In the genomic region with DNA sequence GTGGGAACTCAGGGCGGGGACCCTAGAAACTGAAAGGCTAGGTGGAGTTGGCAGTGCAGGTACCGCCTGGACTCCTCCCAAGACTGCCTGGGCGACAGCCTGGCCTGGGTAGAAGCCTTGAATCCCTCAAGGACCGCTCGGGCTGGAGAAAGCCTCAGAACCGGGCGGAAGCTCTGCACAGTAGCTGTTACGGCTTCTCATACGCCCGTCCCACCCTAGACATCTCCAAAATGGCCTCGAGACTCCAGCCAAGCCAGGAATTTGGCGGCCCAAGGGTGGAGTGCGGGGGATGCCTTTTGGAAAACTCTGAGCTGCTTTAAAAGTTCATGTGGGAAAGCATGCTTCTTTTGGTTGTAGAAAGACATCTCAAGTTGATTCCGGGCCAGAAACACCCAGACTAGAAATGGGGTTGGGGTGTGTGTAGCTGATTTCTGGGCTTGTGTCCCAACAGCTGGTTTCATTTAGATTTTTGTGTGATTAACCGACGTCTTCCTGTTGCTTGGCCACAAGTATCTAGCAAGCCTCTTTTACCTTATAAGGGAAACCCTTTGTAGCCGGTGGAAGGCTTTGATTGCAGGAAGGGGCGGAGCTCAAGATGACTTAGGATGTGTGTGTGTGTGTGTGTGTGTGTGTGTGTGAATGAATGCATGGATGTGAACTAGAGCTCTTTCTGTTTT, we compare ENCODE assay signal across 7 mouse cellular contexts. TPM values are rescaled to one million over a fixed set of nuclear protein-coding genes. Genes with fewer than 3 reads are reported as not detected.
DNase-seq lines count a peak whose midpoint lies in the region; ATAC-seq and TF ChIP-seq lines count a peak whose summit lies in the region.

No protein-coding gene starts in this region.

- H3K27me3 ChIP-seq in forebrain, postnatal 0 days (ENCODE audit: insufficient read depth, low read length) = no peaks in the 10 kb centered on the region
- no peaks in the 10 kb centered on the region for H3K27me3 ChIP-seq in hindbrain, embryonic 12.5 days
- H3K27me3 ChIP-seq in limb, embryonic 11.5 days (ENCODE audit: control insufficient read depth, insufficient read depth, low read length) = no peaks in the 10 kb centered on the region
- H3K27me3 ChIP-seq in midbrain, embryonic 12.5 days = no peaks in the 10 kb centered on the region
- no peaks in the 10 kb centered on the region for H3K27me3 ChIP-seq in spleen, adult 2 months (ENCODE audit: control insufficient read depth, insufficient read depth, low read length)

- peaks cover 27% of the 10 kb centered on the region for H3K36me3 ChIP-seq in forebrain, postnatal 0 days (ENCODE audit: insufficient read depth)
- peaks cover 32% of the 10 kb centered on the region for H3K36me3 ChIP-seq in hindbrain, embryonic 12.5 days
- peaks cover 16% of the 10 kb centered on the region for H3K36me3 ChIP-seq in limb, embryonic 11.5 days (ENCODE audit: control insufficient read depth, insufficient read depth, low read length)
- H3K36me3 ChIP-seq in midbrain, embryonic 12.5 days = peaks cover 35% of the 10 kb centered on the region
- H3K36me3 ChIP-seq in spleen, adult 2 months (ENCODE audit: control insufficient read depth, insufficient read depth, low read length) = peaks cover 20% of the 10 kb centered on the region

- TF ChIP-seq CTCF in bone marrow macrophage, adult 2 months (IDR thresholded peaks at IDR 0.05; ENCODE audit: low read depth, low read length) = no peak
- no peak for TF ChIP-seq CTCF in forebrain, postnatal 0 days (IDR thresholded peaks at IDR 0.05; ENCODE audit: low read depth)
- TF ChIP-seq CTCF in spleen, adult 2 months (IDR thresholded peaks at IDR 0.05; ENCODE audit: extremely low read depth, insufficient read depth, insufficient read length, insufficient replicate concordance) = no peak

- H3K9ac ChIP-seq in forebrain, postnatal 0 days = peak overlapping the region; percentile 94
- H3K9ac ChIP-seq in hindbrain, embryonic 12.5 days = peak overlapping the region; percentile 92
- peak overlapping the region; percentile 98 for H3K9ac ChIP-seq in limb, embryonic 11.5 days (ENCODE audit: low read length)
- H3K9ac ChIP-seq in midbrain, embryonic 12.5 days (replicated peaks) = peak overlapping the region; percentile 89

- peak overlapping the region; percentile 70 for H3K4me2 ChIP-seq in forebrain, postnatal 0 days (ENCODE audit: low read depth)
- H3K4me2 ChIP-seq in hindbrain, embryonic 12.5 days (replicated peaks) = peak overlapping the region; percentile 69
- H3K4me2 ChIP-seq in limb, embryonic 11.5 days (ENCODE audit: low read depth, severe bottlenecking) = peak overlapping the region; percentile 78
- peak overlapping the region; percentile 84 for H3K4me2 ChIP-seq in midbrain, embryonic 12.5 days (replicated peaks)

- no peak for TF ChIP-seq POLR2A in bone marrow macrophage, adult 2 months (IDR thresholded peaks at IDR 0.05; ENCODE audit: borderline replicate concordance, low read depth, low read length)
- peak; percentile 65 for TF ChIP-seq POLR2A in spleen, adult 2 months (IDR thresholded peaks at IDR 0.05; ENCODE audit: low read depth, low read length)

- peak; percentile 61 for ATAC-seq in forebrain, postnatal 0 days
- no peak for ATAC-seq in hindbrain, embryonic 12.5 days (ENCODE audit: low FRiP score)
- ATAC-seq in limb, embryonic 11.5 days (ENCODE audit: insufficient number of reproducible peaks, low FRiP score, low TSS enrichment, low read depth) = peak; percentile 40
- ATAC-seq in midbrain, embryonic 12.5 days (ENCODE audit: low FRiP score, low read depth) = peak; percentile 16; the same call in 1 of the 2 replicates

- H3K4me3 ChIP-seq in bone marrow macrophage, adult 2 months (ENCODE audit: insufficient read depth, low read length) = peak overlapping the region; percentile 69
- H3K4me3 ChIP-seq in forebrain, postnatal 0 days (ENCODE audit: low read depth, low read length) = peak overlapping the region; percentile 73
- peak overlapping the region; percentile 80 for H3K4me3 ChIP-seq in hindbrain, embryonic 12.5 days
- H3K4me3 ChIP-seq in limb, embryonic 11.5 days (ENCODE audit: low read depth, low read length) = peak overlapping the region; percentile 77
- H3K4me3 ChIP-seq in midbrain, embryonic 12.5 days = peak overlapping the region; percentile 78
- peak overlapping the region; percentile 97 for H3K4me3 ChIP-seq in spleen, adult 2 months (ENCODE audit: extremely low read depth, insufficient read depth, insufficient read length)

- peak overlapping the region; percentile 87 for H3K27ac ChIP-seq in bone marrow macrophage, adult 2 months (ENCODE audit: insufficient read depth, low read depth, low read length)
- H3K27ac ChIP-seq in forebrain, postnatal 0 days (ENCODE audit: low read depth, low read length) = peak overlapping the region; percentile 79
- H3K27ac ChIP-seq in hindbrain, embryonic 12.5 days = peak overlapping the region; percentile 93
- H3K27ac ChIP-seq in limb, embryonic 11.5 days (replicated peaks; ENCODE audit: low read depth, low read length) = peak overlapping the region; percentile 98
- peak overlapping the region; percentile 92 for H3K27ac ChIP-seq in midbrain, embryonic 12.5 days (replicated peaks)
- H3K27ac ChIP-seq in spleen, adult 2 months (ENCODE audit: insufficient read depth, low read length) = peak overlapping the region; percentile 99

- WGBS in forebrain, postnatal 0 days = under 1% methylated on average over 18 of the region's 18 CpGs
- WGBS in hindbrain, embryonic 12.5 days = 2% methylated on average over 18 of the region's 18 CpGs
- WGBS in limb, embryonic 11.5 days = 1% methylated on average over 18 of the region's 18 CpGs
- 1% methylated on average over 18 of the region's 18 CpGs for WGBS in midbrain, embryonic 12.5 days
- under 1% methylated on average over 18 of the region's 18 CpGs for WGBS in spleen, adult 2 months

- H3K9me3 ChIP-seq in forebrain, postnatal 0 days (ENCODE audit: low read length) = no peaks in the 10 kb centered on the region
- no peaks in the 10 kb centered on the region for H3K9me3 ChIP-seq in hindbrain, embryonic 12.5 days (replicated peaks)
- no peaks in the 10 kb centered on the region for H3K9me3 ChIP-seq in limb, embryonic 11.5 days (ENCODE audit: control insufficient read depth, low read length)
- H3K9me3 ChIP-seq in midbrain, embryonic 12.5 days = no peaks in the 10 kb centered on the region

- peaks cover 35% of the 10 kb centered on the region for H3K4me1 ChIP-seq in bone marrow macrophage, adult 2 months (ENCODE audit: control insufficient read depth, insufficient read depth, low read length)
- 0 out of 2 replicates have a peak, but pooled peaks cover 5% of the 10 kb centered on the region for H3K4me1 ChIP-seq in forebrain, postnatal 0 days (ENCODE audit: insufficient read depth)
- peaks cover 12% of the 10 kb centered on the region for H3K4me1 ChIP-seq in hindbrain, embryonic 12.5 days
- H3K4me1 ChIP-seq in limb, embryonic 11.5 days (ENCODE audit: control insufficient read depth, insufficient read depth, low read length) = peaks cover under 1% of the 10 kb centered on the region; the same call in 1 of the 2 replicates
- peaks cover 18% of the 10 kb centered on the region for H3K4me1 ChIP-seq in midbrain, embryonic 12.5 days
- peaks cover 20% of the 10 kb centered on the region; the same call in 1 of the 2 replicates for H3K4me1 ChIP-seq in spleen, adult 2 months (ENCODE audit: control insufficient read depth, insufficient read depth, insufficient read length)

- DNase-seq in MEL-GATA-1-ER (ENCODE audit: extremely low read depth, low read depth) = peak; percentile 59
- peak; percentile 78 for DNase-seq in forebrain, postnatal 0 days
- peak; percentile 76 for DNase-seq in limb, embryonic 11.5 days (ENCODE audit: low spot score)
- peak; percentile 75 to 87 for DNase-seq in spleen, adult 2 months (ENCODE audit: low read depth in 1 of 2, low spot score in 2 of 2)

RNA-seq across cellular contexts. Expression of gene Tpm4, which starts 1.7 kb away (rescaled TPM):
- 235 and 239 TPM in 2 replicates for polyA plus RNA-seq in bone marrow macrophage, adult 2 months (2012; ENCODE audit: insufficient read depth, insufficient read length, missing spikeins)
- 139 and 141 TPM in 2 replicates for total RNA-seq in forebrain, postnatal 0 days (2014; rRNA removed)
- 118 and 120 TPM in 2 replicates for polyA plus RNA-seq in forebrain, postnatal 0 days (2015; fragmentation: Nextera tagmentation; extraction: Ambion mirVana)
- polyA plus RNA-seq in hindbrain, embryonic 12.5 days (2016; fragmentation: Nextera tagmentation; extraction: Ambion mirVana) = 420 and 456 TPM in 2 replicates
- 789 and 800 TPM in 2 replicates for polyA plus RNA-seq in limb, embryonic 11.5 days (2014; fragmentation: Nextera tagmentation; extraction: Ambion mirVana)
- polyA plus RNA-seq in midbrain, embryonic 12.5 days (2016; fragmentation: Nextera tagmentation; extraction: Ambion mirVana) = 415 and 450 TPM in 2 replicates
- polyA plus RNA-seq in spleen, adult 2 months (2012; rRNA removed) = 62.3 and 73.9 TPM in 2 replicates

RNA-seq across cellular contexts. Expression of gene Rab8a, which starts 24.6 kb away (rescaled TPM):
- 113 and 128 TPM in 2 replicates for polyA plus RNA-seq in bone marrow macrophage, adult 2 months (2012; ENCODE audit: insufficient read depth, insufficient read length, missing spikeins)
- 35.7 and 39.1 TPM in 2 replicates for total RNA-seq in forebrain, postnatal 0 days (2014; rRNA removed)
- 74.2 and 85.0 TPM in 2 replicates for polyA plus RNA-seq in forebrain, postnatal 0 days (2015; fragmentation: Nextera tagmentation; extraction: Ambion mirVana)
- polyA plus RNA-seq in hindbrain, embryonic 12.5 days (2016; fragmentation: Nextera tagmentation; extraction: Ambion mirVana) = 111 and 115 TPM in 2 replicates
- polyA plus RNA-seq in limb, embryonic 11.5 days (2014; fragmentation: Nextera tagmentation; extraction: Ambion mirVana) = 98.8 and 123 TPM in 2 replicates
- 113 and 122 TPM in 2 replicates for polyA plus RNA-seq in midbrain, embryonic 12.5 days (2016; fragmentation: Nextera tagmentation; extraction: Ambion mirVana)
- 49.0 and 50.0 TPM in 2 replicates for polyA plus RNA-seq in spleen, adult 2 months (2012; rRNA removed)

RNA-seq across cellular contexts. Expression of gene Olfr374, which starts 29.6 kb away (rescaled TPM):
- 0.32 and 0.52 TPM in 2 replicates for polyA plus RNA-seq in bone marrow macrophage, adult 2 months (2012; ENCODE audit: insufficient read depth, insufficient read length, missing spikeins)
- total RNA-seq in forebrain, postnatal 0 days (2014; rRNA removed) = not detected in 2 replicates
- not detected in 2 replicates for polyA plus RNA-seq in forebrain, postnatal 0 days (2015; fragmentation: Nextera tagmentation; extraction: Ambion mirVana)
- not detected in 2 replicates for polyA plus RNA-seq in hindbrain, embryonic 12.5 days (2016; fragmentation: Nextera tagmentation; extraction: Ambion mirVana)
- polyA plus RNA-seq in limb, embryonic 11.5 days (2014; fragmentation: Nextera tagmentation; extraction: Ambion mirVana) = not detected in 2 replicates
- polyA plus RNA-seq in midbrain, embryonic 12.5 days (2016; fragmentation: Nextera tagmentation; extraction: Ambion mirVana) = not detected in 2 replicates
- 0.01 and 0.04 TPM in 2 replicates for polyA plus RNA-seq in spleen, adult 2 months (2012; rRNA removed)

RNA-seq across cellular contexts. Expression of gene Hsh2d, which starts 53.0 kb away (rescaled TPM):
- 0.29 TPM in 1 of 2 replicates, not detected in the other for polyA plus RNA-seq in bone marrow macrophage, adult 2 months (2012; ENCODE audit: insufficient read depth, insufficient read length, missing spikeins)
- total RNA-seq in forebrain, postnatal 0 days (2014; rRNA removed) = not detected in 2 replicates
- polyA plus RNA-seq in forebrain, postnatal 0 days (2015; fragmentation: Nextera tagmentation; extraction: Ambion mirVana) = not detected in 2 replicates
- not detected in 2 replicates for polyA plus RNA-seq in hindbrain, embryonic 12.5 days (2016; fragmentation: Nextera tagmentation; extraction: Ambion mirVana)
- 0.20 TPM in 1 of 2 replicates, not detected in the other for polyA plus RNA-seq in limb, embryonic 11.5 days (2014; fragmentation: Nextera tagmentation; extraction: Ambion mirVana)
- not detected in 2 replicates for polyA plus RNA-seq in midbrain, embryonic 12.5 days (2016; fragmentation: Nextera tagmentation; extraction: Ambion mirVana)
- 16.6 and 21.4 TPM in 2 replicates for polyA plus RNA-seq in spleen, adult 2 months (2012; rRNA removed)

RNA-seq across cellular contexts. Expression of gene Olfr373, which starts 53.5 kb away (rescaled TPM):
- polyA plus RNA-seq in bone marrow macrophage, adult 2 months (2012; ENCODE audit: insufficient read depth, insufficient read length, missing spikeins) = 0.33 TPM in 1 of 2 replicates, not detected in the other
- total RNA-seq in forebrain, postnatal 0 days (2014; rRNA removed) = not detected in 2 replicates
- not detected in 2 replicates for polyA plus RNA-seq in forebrain, postnatal 0 days (2015; fragmentation: Nextera tagmentation; extraction: Ambion mirVana)
- polyA plus RNA-seq in hindbrain, embryonic 12.5 days (2016; fragmentation: Nextera tagmentation; extraction: Ambion mirVana) = not detected in 2 replicates
- 0.04 TPM in 1 of 2 replicates, not detected in the other for polyA plus RNA-seq in limb, embryonic 11.5 days (2014; fragmentation: Nextera tagmentation; extraction: Ambion mirVana)
- not detected in 2 replicates for polyA plus RNA-seq in midbrain, embryonic 12.5 days (2016; fragmentation: Nextera tagmentation; extraction: Ambion mirVana)
- polyA plus RNA-seq in spleen, adult 2 months (2012; rRNA removed) = not detected in 2 replicates
